Mouse (Mus musculus) left cerebral cortex, postnatal 4 days (tissue): ENCODE data around the gene Spata7. TPM values are rescaled to one million over a fixed set of nuclear protein-coding genes. Genes with fewer than 3 reads are reported as not detected.
"Not testable (repeated sequence)": the region's sequence is repeated elsewhere in the genome, so short reads cannot be mapped to it uniquely, and the experiment has no call there.

Experiments
- DNase-seq: peaks from one replicate; pipeline ENCODE4 v3.0.0-alpha.2; 2022
- intact Hi-C: fragments of 180-260 bp; cut with DNase I; formaldehyde crosslinking; loops from one replicate; pipeline ENCODE4 v1.15.1; 2025
- total RNA-seq, 2 experiments: library from RNA; stranded (reverse); gene quantifications; 2 replicates each; pipeline ENCODE4 v1.2.3; 2021

Spata7 gene
- total RNA-seq = 10 to 100 TPM; 33.6 to 36.7 TPM

DNA sequence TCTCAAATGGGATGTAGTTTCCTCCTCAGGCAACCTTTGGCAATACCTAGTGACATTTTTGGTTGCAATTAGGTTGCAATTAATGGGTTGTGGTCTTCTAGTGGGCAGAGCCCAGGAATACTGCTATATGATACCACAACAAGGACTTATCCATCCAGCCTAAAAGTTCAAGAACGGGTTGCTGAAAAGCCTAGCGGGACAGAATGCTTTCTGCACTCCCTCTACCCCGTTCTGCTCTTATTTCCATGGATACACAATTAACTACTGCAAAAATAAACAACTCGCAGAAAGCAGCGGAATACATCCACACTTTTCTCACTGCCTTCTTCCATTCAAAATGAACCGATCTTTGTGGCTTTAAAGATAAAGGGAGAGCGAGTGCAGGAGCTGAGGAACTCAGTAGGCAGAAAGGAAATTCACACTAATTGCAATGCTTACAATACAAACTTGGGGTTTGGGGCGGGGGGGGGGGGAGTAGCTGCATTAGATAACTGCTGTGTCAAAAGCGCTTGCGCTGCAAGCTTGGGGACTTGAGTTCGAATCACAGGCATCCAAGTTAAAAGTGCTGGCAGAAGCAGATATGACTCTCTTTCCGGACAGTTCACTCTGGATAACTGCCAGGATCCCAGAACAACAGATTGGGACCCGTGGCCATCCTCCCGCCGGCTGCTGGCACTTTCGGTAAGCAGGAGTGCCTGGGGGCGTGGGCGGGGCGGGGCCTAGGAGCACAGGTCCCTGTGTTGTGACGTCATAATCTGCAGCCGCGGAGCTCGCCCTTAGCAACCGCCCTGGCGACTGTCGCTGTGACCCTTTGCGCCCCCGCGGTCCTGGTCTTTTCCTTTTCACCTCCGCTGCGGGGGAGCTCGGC is at the start of gene Spata7:
Spata7 (plus strand) TSS at position 766 of the 868 bp plus-strand sequence.
- intact Hi-C loops = loop anchor here (5.0 kb wide), 1 partner anchor 165 kb away; no protein-coding TSS in a partner anchor
- peak; percentile 95 for DNase-seq

DNA sequence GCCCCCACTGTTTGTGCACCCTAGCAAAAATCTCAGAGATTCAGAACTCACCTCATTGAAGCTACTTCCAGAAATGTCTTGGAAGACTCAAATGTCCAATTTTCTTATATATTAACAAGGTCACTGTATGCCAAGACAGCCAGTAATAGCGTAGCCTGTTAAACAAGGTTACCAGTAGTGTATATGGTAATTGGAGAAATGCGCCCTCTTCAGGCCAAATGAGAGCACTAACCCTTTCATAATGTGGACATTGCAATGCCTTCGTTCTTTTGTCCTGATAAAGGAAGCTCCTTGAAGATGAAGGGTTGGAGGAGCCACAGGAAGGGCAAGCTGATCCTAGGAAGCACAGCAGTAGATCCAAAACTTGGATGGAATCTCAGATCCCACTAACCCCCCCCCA is 42.7 kb upstream of the Spata7 start:
- intact Hi-C loops = no loop called here
- DNase-seq = peak; percentile 36

DNA sequence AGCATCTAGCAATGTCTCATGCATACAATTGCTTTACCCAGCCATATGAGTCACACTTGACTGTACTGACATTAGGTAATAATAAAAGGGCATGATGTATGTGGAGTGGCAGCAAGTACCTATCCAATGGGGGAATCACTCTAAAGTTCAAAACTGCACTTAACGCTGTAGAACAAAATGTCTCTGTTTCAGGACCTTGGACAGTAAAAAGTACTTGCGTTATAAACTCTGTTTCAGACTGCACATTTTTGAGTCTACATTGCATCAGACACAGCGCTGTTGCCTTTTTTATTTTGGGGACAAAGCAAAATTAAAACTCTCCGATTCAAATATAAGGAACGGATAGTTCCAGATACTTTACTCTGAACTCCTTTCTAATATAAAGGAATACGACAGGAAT is 39.4 kb upstream of the Spata7 start:
- intact Hi-C loops = no loop called here
- DNase-seq = no peak

DNA sequence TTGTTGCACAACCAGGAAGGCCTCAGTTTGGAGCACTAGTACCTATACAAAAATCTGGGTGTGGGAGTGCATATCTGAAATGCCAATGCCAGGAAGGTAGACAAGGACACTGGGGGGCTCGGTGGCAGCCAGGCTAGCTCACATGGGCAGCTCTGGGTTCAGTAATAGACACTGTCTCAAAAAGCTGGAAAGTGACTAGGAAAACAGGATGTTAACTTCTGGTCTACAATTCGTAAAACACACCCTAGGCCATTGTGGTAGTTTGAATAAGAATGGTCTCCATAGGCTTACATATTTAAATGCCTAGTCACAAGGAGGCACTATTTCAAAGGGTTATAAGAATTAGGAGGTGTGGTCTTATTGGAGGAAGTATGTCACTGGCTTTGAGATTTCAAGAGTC is 36.9 kb upstream of the Spata7 start:
- no peak for DNase-seq
- intact Hi-C loops = no loop called here

DNA sequence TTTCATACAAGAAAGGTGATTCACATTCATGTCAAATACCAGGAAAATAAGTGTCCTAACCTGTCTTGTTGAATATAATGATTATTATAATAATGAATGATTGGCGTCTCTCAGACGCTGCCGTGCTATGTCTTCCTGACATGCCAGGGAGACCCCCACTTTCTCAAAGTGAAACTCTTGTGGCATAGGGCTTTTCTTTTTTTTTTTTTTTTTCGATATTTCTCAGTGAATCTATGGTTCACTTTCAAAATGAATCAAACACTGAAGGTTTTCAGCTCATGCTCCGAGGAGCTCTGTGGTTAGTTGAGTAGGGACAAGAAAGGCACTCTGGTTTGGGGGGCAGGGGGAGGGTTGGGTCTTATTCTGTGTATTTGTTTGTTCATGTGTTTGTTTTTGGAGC is 27.1 kb upstream of the Spata7 start:
- intact Hi-C loops = no loop called here
- no peak for DNase-seq

DNA sequence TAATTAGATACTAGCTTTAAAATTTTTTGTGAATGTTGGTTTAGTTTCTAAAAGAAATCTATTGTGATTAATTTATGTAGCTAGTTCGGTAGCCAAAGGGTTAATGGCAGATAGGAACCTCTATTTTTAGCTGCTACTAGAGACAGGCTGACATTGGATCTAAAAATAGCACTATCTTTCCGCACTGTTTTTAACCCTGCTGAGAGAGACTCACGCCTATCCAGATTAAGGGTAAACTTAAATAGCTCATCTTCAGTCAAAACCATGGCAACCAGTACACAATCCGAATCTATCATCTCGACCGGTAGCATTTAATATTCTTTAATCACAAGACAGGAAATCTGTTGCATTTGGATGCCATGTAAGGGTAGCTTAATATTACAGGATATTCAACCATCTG is 25.8 kb upstream of the Spata7 start:
- intact Hi-C loops = no loop called here
- DNase-seq = no peak

DNA sequence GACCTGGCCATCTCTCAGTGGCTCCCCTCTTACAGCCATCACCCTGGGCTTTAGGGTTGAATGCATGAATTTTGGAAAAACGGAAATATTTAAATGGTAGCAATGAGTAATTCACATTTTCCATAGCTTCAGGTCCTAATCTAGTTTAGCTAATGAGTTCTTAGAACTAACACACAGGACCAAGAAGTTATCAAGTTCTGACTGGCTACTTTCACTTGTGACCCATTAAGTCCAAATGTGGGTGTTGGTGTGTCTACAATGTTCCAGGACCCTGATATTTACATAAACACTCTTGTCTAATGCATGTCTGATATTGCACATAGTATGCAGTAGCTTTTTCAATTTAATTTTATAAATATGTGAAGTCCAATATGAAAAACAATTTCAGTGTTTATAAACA is 22.7 kb upstream of the Spata7 start:
- intact Hi-C loops = no loop called here
- no peak for DNase-seq

DNA sequence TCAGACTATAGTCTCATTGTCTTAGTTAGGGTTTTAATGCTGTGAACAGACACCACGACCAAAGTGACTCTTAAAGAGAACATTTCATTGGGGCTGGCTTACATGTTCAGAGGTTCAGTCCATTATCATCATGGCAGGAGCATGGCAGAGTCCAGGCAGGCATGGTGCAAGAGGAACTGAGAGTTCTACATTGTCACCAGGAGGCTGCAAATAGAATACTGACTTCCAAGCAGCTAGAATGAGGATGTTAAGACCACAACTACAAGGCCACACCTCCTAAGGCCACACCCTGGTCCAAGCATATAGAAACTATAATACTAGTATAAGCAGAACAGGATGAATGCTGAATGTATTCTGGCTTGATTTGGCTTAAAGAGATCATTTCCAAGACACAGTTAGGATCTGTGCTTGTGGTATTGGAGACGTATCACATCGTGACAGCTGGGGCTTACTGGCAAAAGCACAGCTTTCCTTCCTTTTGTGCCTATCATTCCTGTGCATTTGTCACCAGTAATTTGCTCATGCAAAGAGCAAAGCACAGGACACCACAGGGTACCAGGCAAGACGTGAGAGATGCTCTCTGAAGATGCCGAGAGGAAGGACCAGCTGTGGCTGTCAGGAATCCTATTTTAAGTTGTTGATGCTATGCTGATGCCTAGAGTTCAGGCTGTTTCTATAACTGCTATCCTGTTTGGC is 21.2 kb upstream of the Spata7 start:
- DNase-seq = peak; percentile 29
- intact Hi-C loops = no loop called here

DNA sequence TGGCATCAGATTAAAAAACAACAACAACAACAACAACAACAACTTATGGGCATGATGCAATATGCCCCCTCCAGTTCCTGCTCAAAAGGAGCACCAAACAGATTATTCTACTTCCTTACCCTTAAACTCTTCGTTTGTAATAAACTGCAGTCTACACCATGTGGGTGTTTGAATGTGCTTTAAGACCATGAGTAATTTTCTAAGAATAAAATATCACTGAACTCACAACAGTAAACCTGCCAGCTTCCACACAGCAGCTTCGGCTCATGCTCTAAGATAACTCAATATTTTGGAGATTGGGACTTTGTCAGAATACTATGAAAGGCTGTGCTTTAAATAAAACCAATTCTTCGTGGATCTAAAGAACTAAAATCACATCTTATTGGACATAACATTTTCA is 17.6 kb upstream of the Spata7 start:
- intact Hi-C loops = no loop called here
- no peak for DNase-seq

DNA sequence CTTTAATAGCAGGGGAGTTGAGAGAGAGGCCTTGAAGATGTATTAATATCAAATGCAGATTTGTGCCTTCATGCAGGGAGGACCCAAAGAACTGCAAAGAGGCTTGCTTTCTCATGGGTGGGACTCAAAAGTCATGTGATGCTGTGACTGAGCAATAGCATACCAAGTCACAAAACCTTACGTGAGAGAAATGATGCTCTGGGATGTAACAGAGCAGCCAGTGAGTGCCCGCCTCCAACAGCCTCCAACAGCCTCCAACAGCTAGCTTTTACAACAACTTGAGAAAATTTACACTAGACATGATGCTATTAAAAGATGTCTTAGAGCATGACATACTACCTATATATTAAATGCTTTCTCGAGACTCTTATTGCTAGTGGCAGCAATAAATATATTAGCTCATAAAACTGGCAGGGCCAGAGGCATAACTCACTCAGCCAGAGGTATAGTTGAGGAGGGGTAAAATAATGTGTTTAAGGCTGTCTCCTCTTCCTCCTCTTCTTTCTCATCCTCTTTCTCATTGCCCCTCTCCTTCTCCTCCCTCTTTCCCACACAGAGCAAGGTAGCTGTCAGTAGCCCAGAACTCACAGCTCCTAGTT is 12.9 kb upstream of the Spata7 start:
- DNase-seq = no peak
- intact Hi-C loops = no loop called here

DNA sequence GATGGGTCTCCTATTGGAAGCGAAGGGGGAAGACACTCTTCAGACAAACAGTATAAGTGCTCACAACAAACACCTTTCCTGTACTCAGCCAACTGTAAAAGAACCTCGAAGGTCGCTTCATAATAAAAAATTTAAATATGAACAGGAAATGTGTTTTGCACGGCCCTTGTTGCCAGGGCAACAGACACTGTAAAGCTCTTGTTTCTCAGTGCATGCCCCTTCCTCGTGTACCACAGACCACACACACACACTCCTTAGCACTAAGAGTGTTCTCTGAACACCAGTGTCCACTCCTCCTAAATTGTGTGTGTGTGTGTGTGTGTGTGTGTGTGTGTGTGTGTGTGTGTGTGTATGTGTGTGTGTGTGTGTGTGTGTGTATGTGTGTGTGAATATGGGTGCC is 12.2 kb upstream of the Spata7 start:
- intact Hi-C loops = no loop called here
- DNase-seq = no peak

DNA sequence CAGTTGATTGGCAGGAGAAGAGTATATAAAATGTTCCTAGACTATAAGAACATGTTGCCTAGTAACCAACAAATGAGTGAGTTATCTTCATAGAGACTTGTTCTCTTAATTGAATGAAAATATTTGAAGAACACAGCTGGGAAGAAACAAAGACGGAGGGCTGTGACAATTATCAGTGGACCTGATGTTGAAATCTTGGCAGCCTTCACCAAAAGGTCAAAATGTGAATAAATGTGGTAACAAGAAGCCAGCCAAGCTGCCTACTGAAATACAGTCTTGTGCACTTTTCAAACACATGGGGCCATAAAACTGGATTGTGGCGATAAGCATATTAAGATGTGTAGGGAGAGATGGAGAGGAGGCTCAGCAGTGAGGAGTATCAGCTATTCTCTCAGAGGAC is 8.5 kb upstream of the Spata7 start:
- intact Hi-C loops = no loop called here
- no peak for DNase-seq

DNA sequence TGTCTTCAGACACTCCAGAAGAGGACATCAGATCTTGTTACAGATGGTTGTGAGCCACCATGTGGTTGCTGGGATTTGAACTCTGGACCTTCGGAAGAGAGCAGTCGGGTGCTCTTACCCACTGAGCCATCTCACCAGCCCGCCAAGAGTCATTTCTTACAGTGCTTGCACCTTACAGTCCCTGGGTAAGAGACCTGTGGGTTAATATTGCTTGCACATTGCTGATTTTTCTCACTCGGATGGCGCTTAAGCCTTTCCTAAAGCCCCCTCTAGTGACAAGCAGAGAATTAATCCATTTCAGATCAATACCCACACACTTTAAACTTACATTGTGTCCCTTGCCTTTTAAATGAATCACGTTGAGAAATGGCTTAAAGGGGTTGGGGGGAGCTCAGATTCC is 7.0 kb upstream of the Spata7 start:
- intact Hi-C loops = loop anchor here (5.0 kb wide), 1 partner anchor 339 kb away; no protein-coding TSS in a partner anchor
- DNase-seq = peak; percentile 4

DNA sequence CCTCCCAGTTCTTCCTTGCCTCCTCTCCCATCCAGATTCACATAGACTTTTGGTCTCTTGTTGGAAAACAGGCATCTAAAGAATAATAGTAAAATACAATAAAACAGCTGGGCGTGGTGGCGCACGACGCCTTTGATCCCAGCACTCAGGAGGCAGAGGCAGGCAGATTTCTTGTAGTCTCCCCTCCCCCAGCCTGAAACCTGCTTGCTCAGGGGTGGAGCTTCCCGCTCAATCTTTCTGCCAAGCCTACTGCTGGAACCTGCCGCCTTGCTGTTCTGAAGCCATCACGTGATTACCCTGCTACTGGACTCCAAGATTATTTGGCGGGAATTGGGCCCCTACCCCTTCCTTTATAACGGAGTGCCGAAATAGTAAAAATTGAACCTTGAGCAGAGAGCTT is 4.7 kb upstream of the Spata7 start:
- intact Hi-C loops = loop anchor here (5.0 kb wide), 1 partner anchor 341 kb away; no protein-coding TSS in a partner anchor

DNA sequence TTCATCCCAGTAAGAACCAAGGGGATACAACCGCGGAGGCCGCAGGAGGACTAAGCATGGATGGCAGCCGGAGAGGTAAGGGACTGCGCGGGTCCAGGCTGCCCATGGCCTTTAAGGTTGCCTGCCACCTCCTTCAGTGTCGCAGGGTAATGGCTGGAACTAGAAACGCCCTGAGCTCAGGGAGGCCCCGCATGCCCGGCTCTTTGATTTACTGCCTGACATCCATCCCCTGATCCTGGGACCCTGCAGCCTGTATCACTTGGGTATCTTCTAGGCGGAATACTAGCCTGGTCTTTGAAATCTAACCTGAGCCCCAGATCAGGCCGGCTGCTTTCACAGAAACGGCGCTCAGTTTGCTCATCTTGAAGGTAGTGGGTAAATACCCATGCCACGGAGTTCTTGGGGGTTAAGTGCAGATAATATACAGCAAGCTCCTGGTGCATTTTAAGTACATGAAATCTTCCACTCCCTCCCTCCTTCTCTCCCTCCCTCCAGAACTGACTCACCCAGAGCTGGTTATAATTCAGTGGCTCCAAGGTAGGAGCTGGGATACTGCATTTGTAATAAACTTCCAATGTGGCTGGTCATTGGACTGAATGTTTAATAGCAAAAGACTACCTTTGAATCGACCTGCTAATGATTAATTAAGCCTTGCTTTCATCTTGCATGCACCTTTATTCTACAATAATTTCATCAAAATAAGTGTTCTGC is 458 bp downstream of the Spata7 start:
- intact Hi-C loops = loop anchor here (5.0 kb wide), 1 partner anchor 166 kb away; no protein-coding TSS in a partner anchor
- DNase-seq = no peak

More for the DNA sequence above, 4.7 kb upstream of the Spata7 start:
- not testable (repeated sequence) for DNase-seq

DNA sequence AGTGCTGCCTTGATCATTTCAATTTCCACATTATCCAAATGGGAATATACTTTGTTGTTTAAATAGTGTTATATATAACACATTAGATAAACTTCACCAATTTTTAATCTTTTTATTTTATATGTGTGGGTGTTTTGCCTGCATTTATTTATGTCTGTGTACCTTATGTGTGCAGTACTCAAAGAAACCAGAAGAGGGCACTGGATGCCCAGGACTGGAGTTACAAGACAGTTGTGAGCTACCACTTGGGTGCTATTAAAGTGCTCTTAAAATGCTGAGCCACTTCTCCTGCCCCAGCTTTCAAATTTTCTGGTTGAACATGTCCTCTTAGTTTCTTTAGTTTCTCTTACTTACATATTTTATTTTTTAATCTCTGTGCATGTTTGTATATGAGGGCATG is 16.9 kb downstream of the Spata7 start:
- DNase-seq = no peak
- intact Hi-C loops = no loop called here

DNA sequence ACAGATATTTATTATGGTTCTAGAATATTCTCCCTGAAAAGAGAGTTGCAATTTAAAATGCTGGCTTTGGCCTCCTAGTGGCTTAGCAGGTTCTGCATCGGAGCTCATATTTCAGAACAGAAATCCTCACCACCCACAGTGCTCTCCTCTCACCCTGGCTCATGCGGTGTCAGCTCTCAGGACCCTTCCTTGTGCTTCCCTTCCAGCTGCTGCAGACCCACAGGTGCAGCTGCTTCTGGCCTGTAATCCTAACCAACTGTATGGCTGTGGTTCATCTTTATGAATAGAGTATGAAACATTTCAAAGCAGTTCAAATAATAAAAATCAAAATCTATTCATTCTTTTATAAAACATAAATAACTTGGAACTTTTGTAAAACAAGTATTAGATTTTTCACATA is 28.9 kb downstream of the Spata7 start:
- intact Hi-C loops = no loop called here
- no peak for DNase-seq

DNA sequence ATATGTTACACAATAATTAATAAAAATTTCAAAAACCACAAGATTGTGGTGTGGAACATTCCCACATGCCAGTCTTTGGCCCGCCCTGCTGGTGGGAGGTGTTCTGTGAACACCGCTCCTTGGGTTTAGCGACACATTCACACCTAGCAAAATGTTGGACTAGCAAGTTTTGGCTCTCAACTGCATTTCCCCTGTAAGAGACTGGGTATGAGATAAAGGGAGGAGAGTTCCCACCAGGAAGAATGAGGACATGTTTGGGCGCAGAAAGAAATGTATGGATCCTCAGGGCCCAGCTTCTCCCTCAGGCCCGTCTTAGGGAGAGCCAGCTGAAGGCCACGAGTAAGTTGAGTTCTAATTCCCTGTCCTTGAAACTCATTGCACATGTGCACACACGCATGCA is 34.7 kb downstream of the Spata7 start:
- no peak for DNase-seq
- intact Hi-C loops = no loop called here

DNA sequence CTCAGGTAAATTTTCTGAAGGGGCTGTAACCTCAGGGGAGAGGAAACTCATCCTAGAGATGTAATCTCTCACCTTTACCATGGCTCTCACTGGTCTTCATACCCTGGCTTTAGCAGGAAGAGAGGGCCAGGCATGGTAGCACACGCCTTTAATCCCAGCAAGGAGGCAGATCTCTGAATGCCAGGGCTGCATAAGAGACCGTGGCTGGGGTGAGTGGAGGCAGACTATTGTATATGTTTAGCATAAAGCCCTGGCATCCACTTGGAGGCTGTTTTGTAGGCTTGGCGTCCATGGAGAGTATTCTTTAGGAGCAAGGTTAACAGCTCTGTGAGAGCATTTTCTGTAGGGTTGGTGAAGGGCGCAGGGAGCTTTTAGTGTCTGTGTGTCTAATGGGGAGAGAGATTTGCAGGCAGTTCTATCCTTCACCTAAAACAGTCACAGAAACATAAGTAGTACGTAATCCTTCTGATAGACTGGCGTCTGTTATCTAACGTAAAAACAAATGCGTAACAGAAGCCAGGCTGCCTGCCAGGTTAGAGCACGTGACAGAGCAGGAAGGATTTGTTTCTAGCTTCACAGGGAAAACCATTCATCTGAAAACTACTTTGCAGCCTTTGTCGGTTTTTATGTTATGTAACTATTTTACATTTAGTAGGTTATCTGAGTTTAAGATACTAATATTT is 40.3 kb downstream of the Spata7 start:
- no peak for DNase-seq
- intact Hi-C loops = no loop called here

DNA sequence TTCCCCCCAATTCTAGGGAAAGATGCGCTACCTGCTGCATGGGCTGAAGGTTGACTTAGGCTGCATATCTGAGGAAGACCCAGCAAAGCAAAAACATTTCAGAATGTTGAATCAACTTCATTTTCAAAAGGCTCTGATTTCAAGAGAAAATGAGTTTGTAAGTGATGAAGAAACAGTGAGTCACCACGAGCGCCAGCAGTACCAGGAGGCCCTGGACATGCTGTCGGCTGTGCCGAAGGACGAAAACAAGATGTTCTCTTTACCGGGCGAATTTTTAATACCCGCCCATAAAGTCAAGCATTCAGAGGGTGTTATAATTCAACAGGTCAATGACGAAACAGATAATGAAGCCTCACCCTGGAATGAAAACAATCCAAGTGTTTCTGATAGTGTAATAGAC is 41.1 kb downstream of the Spata7 start:
- intact Hi-C loops = no loop called here
- no peak for DNase-seq
